Mouse (Mus musculus): ENCODE data around the gene Tmem30b. TPM values are rescaled to one million over a fixed set of nuclear protein-coding genes. Genes with fewer than 3 reads are reported as not detected.

Gene Tmem30b
- total and polyA plus RNA-seq, 2 experiments from 2014 or later = 0.14 to 0.31 TPM

DNA sequence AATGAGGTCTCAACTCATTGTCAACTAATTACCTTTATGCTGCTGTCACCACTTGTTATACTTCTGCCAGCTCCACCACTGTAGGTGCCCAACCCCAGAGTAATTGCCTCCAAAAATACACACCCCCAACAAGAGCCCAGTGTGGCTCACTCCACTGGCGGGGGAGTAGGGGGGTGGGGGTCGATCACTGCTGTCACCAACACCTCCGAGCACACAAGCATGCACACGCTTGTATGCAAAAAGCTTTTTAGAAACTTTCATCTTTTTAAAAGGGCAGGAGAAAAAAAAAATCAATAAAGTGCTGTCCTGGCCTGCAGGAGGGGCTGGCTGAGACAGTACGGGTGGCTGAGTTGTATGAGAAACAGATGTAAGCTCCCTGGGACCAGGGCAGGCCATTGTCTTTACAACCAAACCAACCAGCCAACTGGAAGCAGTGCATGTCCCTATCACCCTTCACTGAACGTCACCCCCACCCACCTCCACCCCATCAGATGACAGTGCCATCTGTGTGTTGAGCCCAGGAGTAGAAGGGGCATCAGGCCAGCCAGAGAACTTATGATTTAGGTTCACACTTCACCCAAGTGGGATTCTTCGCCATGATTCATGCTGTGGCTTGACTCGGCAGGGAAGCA is 20.8 kb downstream of the Tmem30b start:
- Histone ChIP-seq H3K9me3 (replicated peaks; ENCODE audit: control insufficient read depth, low read length) (no peaks in the 10 kb centered on the region), H3K27ac (ENCODE audit: low read depth) (no peak overlapping the region)

GRCm38 (mm10) chr12:73523066-73523465 is 23.1 kb downstream of the Tmem30b start:
- no peak overlapping the region for H3K9ac ChIP-seq (replicated peaks; ENCODE audit: low read depth, low read length)
- no peak overlapping the region for H3K4me3 ChIP-seq (ENCODE audit: low read depth, low read length)
- no peak overlapping the region for H3K27ac ChIP-seq (ENCODE audit: low read depth)
- no peak overlapping the region for H3K4me2 ChIP-seq (ENCODE audit: low read depth, low read length)
- no peak for ATAC-seq (ENCODE audit: insufficient read depth, low read depth)
- TF ChIP-seq CTCF (IDR thresholded peaks at IDR 0.05; ENCODE audit: low read depth) (no peak), EP300 (IDR thresholded peaks at IDR 0.05; ENCODE audit: low read depth) (no peak)
- no peaks in the 10 kb centered on the region for H3K9me3 ChIP-seq (replicated peaks; ENCODE audit: control insufficient read depth, low read length)
- no peaks in the 10 kb centered on the region for H3K36me3 ChIP-seq (replicated peaks; ENCODE audit: control insufficient read depth, insufficient read depth, low read length)
- H3K27me3 ChIP-seq (ENCODE audit: control insufficient read depth, insufficient read depth, low read length) = no peaks in the 10 kb centered on the region
- H3K4me1 ChIP-seq (ENCODE audit: control insufficient read depth, insufficient read depth) = no peaks in the 10 kb centered on the region
- WGBS = 60% methylated on average over 12 of the region's 12 CpGs
- DNase-seq (ENCODE audit: low spot score) = no peak

More for the DNA sequence above, 20.8 kb downstream of the Tmem30b start:
- ATAC-seq (ENCODE audit: insufficient read depth, low read depth) = no peak
- Histone ChIP-seq H3K9ac (replicated peaks; ENCODE audit: low read depth, low read length) (no peak overlapping the region), H3K36me3 (replicated peaks; ENCODE audit: control insufficient read depth, insufficient read depth, low read length) (no peaks in the 10 kb centered on the region), H3K27me3 (ENCODE audit: control insufficient read depth, insufficient read depth, low read length) (no peaks in the 10 kb centered on the region), H3K4me3 (ENCODE audit: low read depth, low read length) (no peak overlapping the region), H3K4me1 (ENCODE audit: control insufficient read depth, insufficient read depth) (no peaks in the 10 kb centered on the region), H3K4me2 (ENCODE audit: low read depth, low read length) (no peak overlapping the region)
- TF ChIP-seq CTCF (IDR thresholded peaks at IDR 0.05; ENCODE audit: low read depth) (no peak), EP300 (IDR thresholded peaks at IDR 0.05; ENCODE audit: low read depth) (no peak)
- WGBS = 64% methylated on average over 8 of the region's 8 CpGs
- DNase-seq (ENCODE audit: low spot score) = no peak

GRCm38 (mm10) chr12:73521944-73522343 is 24.2 kb downstream of the Tmem30b start:
- no peak overlapping the region for H3K4me2 ChIP-seq (ENCODE audit: low read depth, low read length)
- no peak for ATAC-seq (ENCODE audit: insufficient read depth, low read depth)
- no peaks in the 10 kb centered on the region for H3K27me3 ChIP-seq (ENCODE audit: control insufficient read depth, insufficient read depth, low read length)
- H3K27ac ChIP-seq (ENCODE audit: low read depth) = no peak overlapping the region
- H3K4me3 ChIP-seq (ENCODE audit: low read depth, low read length) = no peak overlapping the region
- no peak for DNase-seq (ENCODE audit: low spot score)
- H3K9me3 ChIP-seq (replicated peaks; ENCODE audit: control insufficient read depth, low read length) = no peaks in the 10 kb centered on the region
- no peaks in the 10 kb centered on the region for H3K36me3 ChIP-seq (replicated peaks; ENCODE audit: control insufficient read depth, insufficient read depth, low read length)
- 76% methylated on average over 3 of the region's 3 CpGs for whole genome bisulfite sequencing
- no peak overlapping the region for H3K9ac ChIP-seq (replicated peaks; ENCODE audit: low read depth, low read length)
- no peaks in the 10 kb centered on the region for H3K4me1 ChIP-seq (ENCODE audit: control insufficient read depth, insufficient read depth)
- TF ChIP-seq EP300 (IDR thresholded peaks at IDR 0.05; ENCODE audit: low read depth) (no peak), CTCF (IDR thresholded peaks at IDR 0.05; ENCODE audit: low read depth) (no peak)

- ATAC-seq (ENCODE audit: insufficient read depth, low read depth) (no peak), DNase-seq (ENCODE audit: low spot score) (no peak)
- no peaks in the 10 kb centered on the region for H3K36me3 ChIP-seq (replicated peaks; ENCODE audit: control insufficient read depth, insufficient read depth, low read length)
- H3K4me1 ChIP-seq (ENCODE audit: control insufficient read depth, insufficient read depth) = no peaks in the 10 kb centered on the region
- no peak overlapping the region for H3K4me2 ChIP-seq (ENCODE audit: low read depth, low read length)
- TF ChIP-seq CTCF (IDR thresholded peaks at IDR 0.05; ENCODE audit: low read depth) (no peak), EP300 (IDR thresholded peaks at IDR 0.05; ENCODE audit: low read depth) (no peak)
- WGBS = 56% methylated on average over 15 of the region's 15 CpGs
- no peak overlapping the region for H3K27ac ChIP-seq (ENCODE audit: low read depth)
- H3K9me3 ChIP-seq (replicated peaks; ENCODE audit: control insufficient read depth, low read length) = no peaks in the 10 kb centered on the region
- no peak overlapping the region for H3K9ac ChIP-seq (replicated peaks; ENCODE audit: low read depth, low read length)
- no peak overlapping the region for H3K4me3 ChIP-seq (ENCODE audit: low read depth, low read length)
- no peaks in the 10 kb centered on the region for H3K27me3 ChIP-seq (ENCODE audit: control insufficient read depth, insufficient read depth, low read length)
Measured at GRCm38 (mm10) chr12:73521238-73521841, 24.9 kb downstream of the Tmem30b start.

GRCm38 (mm10) chr12:73517768-73518167 is 28.4 kb downstream of the Tmem30b start:
- no peak overlapping the region; the same call in 1 of the 2 replicates for H3K4me3 ChIP-seq (ENCODE audit: low read depth, low read length)
- TF ChIP-seq CTCF (IDR thresholded peaks at IDR 0.05; ENCODE audit: low read depth) (no peak), EP300 (IDR thresholded peaks at IDR 0.05; ENCODE audit: low read depth) (no peak)
- peak; percentile 54; the same call in 1 of the 2 replicates for ATAC-seq (ENCODE audit: insufficient read depth, low read depth)
- no peaks in the 10 kb centered on the region for H3K9me3 ChIP-seq (replicated peaks; ENCODE audit: control insufficient read depth, low read length)
- H3K4me1 ChIP-seq (ENCODE audit: control insufficient read depth, insufficient read depth) = no peaks in the 10 kb centered on the region
- no peak overlapping the region for H3K27ac ChIP-seq (ENCODE audit: low read depth)
- H3K36me3 ChIP-seq (replicated peaks; ENCODE audit: control insufficient read depth, insufficient read depth, low read length) = no peaks in the 10 kb centered on the region
- peak overlapping the region; percentile 50; the same call in 1 of the 2 replicates for H3K4me2 ChIP-seq (ENCODE audit: low read depth, low read length)
- H3K27me3 ChIP-seq (ENCODE audit: control insufficient read depth, insufficient read depth, low read length) = no peaks in the 10 kb centered on the region
- no peak overlapping the region for H3K9ac ChIP-seq (replicated peaks; ENCODE audit: low read depth, low read length)
- DNase-seq (ENCODE audit: low spot score) = no peak
- WGBS = 42% methylated on average over 12 of the region's 12 CpGs

All from heart, postnatal 0 days (tissue).